Mouse (Mus musculus): ENCODE measurements at regions not wholly inside any gene's neighbourhood (a gene's known extent, or its start where the extent isn't known, plus 50 kb on each side); places are given as distances from the start of the nearest gene placed in this dataset.
"Not testable (repeated sequence)": the region's sequence is repeated elsewhere in the genome, so short reads cannot be mapped to it uniquely, and the experiment has no call there.

DNA sequence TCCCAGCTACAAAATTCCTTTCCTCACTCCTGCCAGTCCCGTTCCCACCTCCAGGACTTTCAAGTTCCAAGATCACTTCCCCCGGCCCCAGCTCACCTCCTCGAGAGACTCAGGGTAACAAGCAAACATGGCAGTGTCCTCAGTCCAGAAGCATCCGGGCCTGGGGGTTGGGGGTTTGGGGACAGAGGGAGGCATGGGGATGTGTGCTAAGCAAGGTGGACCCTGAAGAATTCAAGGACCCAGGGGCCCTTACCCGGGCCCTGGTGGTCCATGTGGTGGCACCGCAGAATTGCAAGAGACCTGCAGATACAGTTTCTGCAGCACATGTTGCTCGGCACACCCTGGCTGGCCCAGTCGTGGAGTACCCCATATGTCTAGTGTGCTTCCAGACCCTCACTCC lies 269.9 kb upstream of the Ube2e3 start:
- 87% methylated on average over 8 of the region's 8 CpGs for WGBS
- H3K4me1 ChIP-seq = no peaks in the 10 kb centered on the region
- no peak for ATAC-seq (ENCODE audit: insufficient number of reproducible peaks, insufficient read depth, low FRiP score, low TSS enrichment)

DNA sequence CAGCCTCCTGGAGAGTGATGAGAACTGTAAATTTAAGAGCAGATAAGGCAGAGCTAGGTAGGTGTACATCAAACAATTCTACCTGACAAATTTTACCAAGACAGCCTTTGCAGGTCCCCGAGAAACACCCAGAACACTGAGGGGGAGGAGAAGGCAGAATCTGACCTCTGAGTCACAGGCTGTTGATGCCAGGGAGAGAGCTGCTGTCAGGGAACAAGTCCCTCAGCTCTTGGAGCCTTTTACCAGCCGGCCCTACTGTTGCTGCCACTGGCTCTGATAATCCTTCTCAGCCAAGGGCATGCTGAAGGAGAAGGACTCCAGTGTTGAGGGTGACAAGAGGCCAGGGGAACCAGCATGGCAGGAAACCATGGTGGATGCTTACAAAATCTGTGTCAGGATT lies 271.7 kb upstream of the Ube2e3 start:
- no peaks in the 10 kb centered on the region for H3K9me3 ChIP-seq
- no peak overlapping the region for H3K4me3 ChIP-seq
- no peaks in the 10 kb centered on the region for H3K36me3 ChIP-seq
- H3K27ac ChIP-seq = no peak overlapping the region
- H3K4me2 ChIP-seq (replicated peaks) = no peak overlapping the region
- H3K4me1 ChIP-seq = no peaks in the 10 kb centered on the region
- WGBS = 67% methylated on average over 2 of the region's 2 CpGs
- ATAC-seq (ENCODE audit: insufficient number of reproducible peaks, insufficient read depth, low FRiP score, low TSS enrichment) = no peak
- H3K27me3 ChIP-seq = no peaks in the 10 kb centered on the region
- no peak overlapping the region for H3K9ac ChIP-seq

More for the DNA sequence above, 269.9 kb upstream of the Ube2e3 start:
- H3K27me3 ChIP-seq = no peaks in the 10 kb centered on the region
- no peaks in the 10 kb centered on the region for H3K9me3 ChIP-seq
- H3K4me3 ChIP-seq = no peak overlapping the region
- no peak overlapping the region for H3K4me2 ChIP-seq (replicated peaks)
- no peaks in the 10 kb centered on the region for H3K36me3 ChIP-seq
- no peak overlapping the region for H3K27ac ChIP-seq
- no peak overlapping the region for H3K9ac ChIP-seq

GRCm38 (mm10) chr2:78580013-78580412 lies 287.9 kb upstream of the Ube2e3 start:
- no peaks in the 10 kb centered on the region for H3K27me3 ChIP-seq
- H3K4me1 ChIP-seq = no peaks in the 10 kb centered on the region
- no peak overlapping the region for H3K9ac ChIP-seq
- no peak overlapping the region for H3K4me3 ChIP-seq
- 61% methylated on average over 6 of the region's 6 CpGs for WGBS
- H3K36me3 ChIP-seq = no peaks in the 10 kb centered on the region
- no peaks in the 10 kb centered on the region for H3K9me3 ChIP-seq
- no peak overlapping the region for H3K4me2 ChIP-seq (replicated peaks)
- ATAC-seq (ENCODE audit: insufficient number of reproducible peaks, insufficient read depth, low FRiP score, low TSS enrichment) = no peak
- no peak overlapping the region for H3K27ac ChIP-seq

DNA sequence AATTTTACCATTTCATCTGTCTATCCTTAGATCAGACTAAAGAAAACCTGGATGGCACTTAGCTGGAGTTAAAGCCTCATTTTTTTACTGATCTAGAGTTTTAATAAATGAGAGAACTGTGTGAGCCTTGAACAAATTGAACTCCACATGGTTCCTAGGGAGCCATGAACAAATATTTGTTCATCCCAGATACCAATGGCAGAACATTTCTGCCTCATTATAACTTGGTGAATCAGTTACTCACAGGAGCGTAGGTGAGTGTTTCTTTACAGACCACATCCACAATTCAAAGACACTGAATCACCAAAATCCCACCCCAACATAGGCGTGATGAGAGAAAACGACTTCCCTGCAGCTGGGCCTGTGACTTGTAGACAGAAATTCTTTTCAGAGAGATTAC lies 295.4 kb upstream of the Ube2e3 start:
- Histone ChIP-seq H3K27me3 (no peaks in the 10 kb centered on the region), H3K27ac (no peak overlapping the region), H3K9ac (no peak overlapping the region), H3K36me3 (no peaks in the 10 kb centered on the region), H3K4me2 (replicated peaks) (no peak overlapping the region), H3K4me1 (no peaks in the 10 kb centered on the region), H3K9me3 (no peaks in the 10 kb centered on the region), H3K4me3 (no peak overlapping the region)
- no peak for ATAC-seq (ENCODE audit: insufficient number of reproducible peaks, insufficient read depth, low FRiP score, low TSS enrichment)
- WGBS = 71% methylated on average over 3 of the region's 3 CpGs

- H3K9me3 ChIP-seq = no peaks in the 10 kb centered on the region
- H3K9ac ChIP-seq = no peak overlapping the region
- H3K4me1 ChIP-seq = no peaks in the 10 kb centered on the region
- H3K4me2 ChIP-seq (replicated peaks) = no peak overlapping the region
- H3K27me3 ChIP-seq = no peaks in the 10 kb centered on the region
- H3K4me3 ChIP-seq = no peak overlapping the region
- no peak overlapping the region for H3K27ac ChIP-seq
- no peak for ATAC-seq (ENCODE audit: insufficient number of reproducible peaks, insufficient read depth, low FRiP score, low TSS enrichment)
- 46% methylated on average over 1 of the region's 1 CpGs for WGBS
- H3K36me3 ChIP-seq = no peaks in the 10 kb centered on the region
These were observed 309.8 kb upstream of the Ube2e3 start for GRCm38 (mm10) chr2:78558128-78558527.

DNA sequence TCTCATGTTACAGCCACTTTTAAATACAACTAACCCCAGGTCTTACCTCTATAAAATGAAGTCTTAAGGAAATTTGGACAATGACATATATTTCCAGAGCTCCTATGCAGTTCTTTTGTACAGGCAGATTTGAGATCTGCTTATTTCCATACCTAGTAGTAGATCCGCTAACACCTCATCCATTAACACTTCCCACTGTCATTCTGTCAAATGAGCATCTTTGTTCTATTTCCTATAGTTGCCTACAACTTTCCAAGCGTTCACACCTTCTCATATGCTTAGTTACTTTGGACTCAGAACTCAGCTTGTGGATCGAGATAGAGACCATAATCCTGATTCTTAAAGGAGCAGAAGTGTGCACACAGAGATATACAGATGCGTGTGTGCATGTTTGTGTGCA lies 316.8 kb upstream of the Ube2e3 start:
- ATAC-seq (ENCODE audit: insufficient number of reproducible peaks, insufficient read depth, low FRiP score, low TSS enrichment) = no peak
- no peaks in the 10 kb centered on the region for H3K27me3 ChIP-seq
- 86% methylated on average over 4 of the region's 4 CpGs for WGBS
- H3K4me2 ChIP-seq (replicated peaks) = no peak overlapping the region
- no peaks in the 10 kb centered on the region; the same call in 1 of the 2 replicates for H3K4me1 ChIP-seq
- no peak overlapping the region for H3K4me3 ChIP-seq
- H3K36me3 ChIP-seq = no peaks in the 10 kb centered on the region
- no peak overlapping the region for H3K27ac ChIP-seq
- no peaks in the 10 kb centered on the region for H3K9me3 ChIP-seq
- H3K9ac ChIP-seq = no peak overlapping the region

- H3K4me1 ChIP-seq = no peaks in the 10 kb centered on the region; the same call in 1 of the 2 replicates
- 66% methylated on average over 4 of the region's 4 CpGs for WGBS
- no peak overlapping the region for H3K4me3 ChIP-seq
- no peak for ATAC-seq (ENCODE audit: insufficient number of reproducible peaks, insufficient read depth, low FRiP score, low TSS enrichment)
- H3K9me3 ChIP-seq = no peaks in the 10 kb centered on the region
- no peak overlapping the region for H3K4me2 ChIP-seq (replicated peaks)
- H3K36me3 ChIP-seq = no peaks in the 10 kb centered on the region
- no peak overlapping the region for H3K9ac ChIP-seq
- no peaks in the 10 kb centered on the region for H3K27me3 ChIP-seq
- no peak overlapping the region for H3K27ac ChIP-seq
These were observed 319.0 kb upstream of the Ube2e3 start for GRCm38 (mm10) chr2:78548683-78549467.

DNA sequence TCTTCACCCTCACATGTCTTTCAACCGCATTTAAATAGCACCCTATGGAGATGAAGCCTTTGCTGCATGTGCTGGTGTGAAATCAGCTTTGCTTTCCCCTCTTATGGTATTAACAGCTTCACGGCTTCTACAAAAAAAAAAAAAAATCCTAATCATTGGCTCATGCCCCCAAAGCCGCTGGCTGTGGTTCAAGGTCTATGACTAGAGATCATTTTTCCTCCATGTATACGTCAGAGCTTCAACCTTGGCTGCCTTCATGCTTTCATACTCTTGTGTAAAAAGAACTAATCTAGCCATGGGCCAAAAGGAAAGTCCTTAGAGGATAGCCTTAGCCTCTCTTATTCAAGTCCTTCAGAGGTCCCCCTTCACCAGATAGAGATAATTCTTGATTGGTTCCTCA lies 320.6 kb upstream of the Ube2e3 start:
- Histone ChIP-seq H3K27me3 (no peaks in the 10 kb centered on the region), H3K9ac (no peak overlapping the region), H3K4me3 (no peak overlapping the region), H3K27ac (no peak overlapping the region), H3K4me2 (replicated peaks) (no peak overlapping the region), H3K4me1 (no peaks in the 10 kb centered on the region; the same call in 1 of the 2 replicates), H3K36me3 (no peaks in the 10 kb centered on the region), H3K9me3 (no peaks in the 10 kb centered on the region)
- 81% methylated on average over 4 of the region's 4 CpGs for WGBS
- no peak for ATAC-seq (ENCODE audit: insufficient number of reproducible peaks, insufficient read depth, low FRiP score, low TSS enrichment)

GRCm38 (mm10) chr2:78540422-78540821 lies 327.5 kb upstream of the Ube2e3 start:
- Histone ChIP-seq H3K9me3 (no peaks in the 10 kb centered on the region), H3K4me1 (peaks cover 6% of the 10 kb centered on the region; the same call in 1 of the 2 replicates), H3K9ac (no peak overlapping the region), H3K4me3 (no peak overlapping the region), H3K27ac (no peak overlapping the region), H3K27me3 (no peaks in the 10 kb centered on the region), H3K36me3 (no peaks in the 10 kb centered on the region), H3K4me2 (replicated peaks) (no peak overlapping the region)
- 42% methylated on average over 3 of the region's 3 CpGs for WGBS
- ATAC-seq (ENCODE audit: insufficient number of reproducible peaks, insufficient read depth, low FRiP score, low TSS enrichment) = no peak

DNA sequence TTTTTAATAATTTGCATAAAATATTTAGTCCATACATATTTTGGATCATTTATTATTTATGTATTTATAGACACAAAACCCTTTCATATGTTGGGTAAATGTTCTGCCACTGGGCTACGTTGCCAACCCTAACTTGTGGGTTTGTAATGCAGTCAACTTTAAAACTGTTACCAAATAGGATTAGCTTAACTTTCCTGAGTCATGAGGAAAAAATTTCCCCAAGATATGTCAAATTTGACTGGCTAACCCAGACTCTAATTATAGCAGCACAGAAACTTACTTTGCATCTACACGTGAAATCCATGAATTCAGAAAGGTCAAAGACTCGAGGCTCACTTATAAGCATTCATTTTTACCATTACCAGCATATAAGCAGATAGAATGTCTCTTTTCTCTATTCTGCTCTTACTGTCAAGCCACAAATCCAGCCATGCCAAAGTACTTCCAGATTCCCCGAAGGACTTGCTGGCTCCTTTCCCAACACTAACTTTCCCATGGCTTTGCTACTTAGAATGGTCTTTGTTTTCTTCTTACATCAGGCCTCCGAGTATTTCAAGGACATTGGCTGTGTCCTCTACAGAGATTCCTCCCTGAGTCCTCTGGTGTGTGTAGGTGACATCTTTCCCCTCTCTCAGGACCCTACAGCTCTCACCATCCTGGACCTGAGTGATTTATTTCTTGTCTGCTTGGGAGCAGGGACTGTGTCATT lies 328.2 kb upstream of the Ube2e3 start:
- WGBS = 45% methylated on average over 5 of the region's 5 CpGs
- Histone ChIP-seq H3K4me2 (replicated peaks) (no peak overlapping the region), H3K4me1 (peaks cover 6% of the 10 kb centered on the region; the same call in 1 of the 2 replicates), H3K27me3 (no peaks in the 10 kb centered on the region), H3K9me3 (no peaks in the 10 kb centered on the region), H3K4me3 (no peak overlapping the region), H3K9ac (no peak overlapping the region), H3K36me3 (no peaks in the 10 kb centered on the region), H3K27ac (peak overlapping the region; percentile 7; the same call in 1 of the 2 replicates)
- no peak for ATAC-seq (ENCODE audit: insufficient number of reproducible peaks, insufficient read depth, low FRiP score, low TSS enrichment)

GRCm38 (mm10) chr2:78537574-78537973 lies 330.4 kb upstream of the Ube2e3 start:
- Histone ChIP-seq H3K9ac (no peak overlapping the region), H3K36me3 (no peaks in the 10 kb centered on the region), H3K4me1 (peaks cover 6% of the 10 kb centered on the region; the same call in 1 of the 2 replicates), H3K27me3 (no peaks in the 10 kb centered on the region), H3K9me3 (no peaks in the 10 kb centered on the region), H3K4me3 (no peak overlapping the region), H3K27ac (no peak overlapping the region), H3K4me2 (replicated peaks) (no peak overlapping the region)
- no peak for ATAC-seq (ENCODE audit: insufficient number of reproducible peaks, insufficient read depth, low FRiP score, low TSS enrichment)
- WGBS = 91% methylated on average over 2 of the region's 2 CpGs

DNA sequence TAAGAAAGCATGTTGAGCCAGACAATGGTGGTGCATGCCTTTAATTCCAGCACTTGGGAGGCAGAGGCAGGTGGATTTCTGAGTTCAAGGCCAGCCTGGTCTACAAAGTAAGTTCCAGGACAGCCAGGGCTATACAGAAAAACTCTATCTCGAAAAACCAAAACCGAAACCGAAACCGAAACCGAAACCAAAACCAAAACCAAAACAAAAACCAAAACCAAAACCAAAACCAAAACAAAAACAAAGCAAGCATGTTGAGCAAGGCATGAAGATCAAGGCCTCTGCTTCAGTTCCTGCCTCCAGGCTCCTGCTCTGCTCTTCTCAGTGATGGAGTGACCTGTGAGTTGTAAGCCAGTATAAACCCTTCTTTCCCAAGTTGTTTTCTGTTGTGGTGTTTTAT lies 334.0 kb upstream of the Ube2e3 start:
- not testable (repeated sequence) for ATAC-seq (ENCODE audit: insufficient number of reproducible peaks, insufficient read depth, low FRiP score, low TSS enrichment); H3K27me3 ChIP-seq; H3K36me3 ChIP-seq; H3K4me1 ChIP-seq; H3K27ac ChIP-seq; H3K4me2 ChIP-seq (replicated peaks); H3K9ac ChIP-seq; H3K4me3 ChIP-seq; H3K9me3 ChIP-seq
- 94% methylated on average over 5 of the region's 5 CpGs for WGBS

Measured in embryonic facial prominence, embryonic 12.5 days (tissue).